Mouse (Mus musculus): Measurements from ENCODE around the gene Tcf20. TPM values are rescaled to one million over a fixed set of nuclear protein-coding genes. Genes with fewer than 3 reads are reported as not detected.

The Tcf20 gene
- polyA plus RNA-seq, 1 experiment from 2014 or later, result 14.3 TPM

GRCm38 (mm10) chr15:82917207-82917844 lies 70.3 kb downstream of the Tcf20 start:
- Histone ChIP-seq H3K9me3 (no peaks in the 10 kb centered on the region), H3K36me3 (no peaks in the 10 kb centered on the region), H3K4me2 (replicated peaks) (peak overlapping the region; percentile 55), H3K27me3 (peaks cover 45% of the 10 kb centered on the region), H3K27ac (peak overlapping the region; percentile 49; the same call in 1 of the 2 replicates), H3K4me1 (peaks cover 70% of the 10 kb centered on the region), H3K4me3 (peak overlapping the region; percentile 3; the same call in 1 of the 2 replicates), H3K9ac (peak overlapping the region; percentile 45; the same call in 1 of the 2 replicates)
- peak; percentile 52 for ATAC-seq (ENCODE audit: low FRiP score, low read depth)
- WGBS, result 10% methylated on average over 28 of the region's 28 CpGs

- H3K27me3 ChIP-seq, result peaks cover 56% of the 10 kb centered on the region
- H3K27ac ChIP-seq, result no peak overlapping the region
- H3K4me2 ChIP-seq (replicated peaks), result no peak overlapping the region
- no peak for ATAC-seq (ENCODE audit: low FRiP score, low read depth)
- no peaks in the 10 kb centered on the region for H3K36me3 ChIP-seq
- no peak overlapping the region for H3K4me3 ChIP-seq
- WGBS, result 71% methylated on average over 3 of the region's 3 CpGs
- no peaks in the 10 kb centered on the region for H3K9me3 ChIP-seq
- H3K9ac ChIP-seq, result no peak overlapping the region
- peaks cover 74% of the 10 kb centered on the region for H3K4me1 ChIP-seq
These were observed 73.2 kb downstream of the Tcf20 start for GRCm38 (mm10) chr15:82914455-82914854.

GRCm38 (mm10) chr15:82911965-82912337 lies 75.7 kb downstream of the Tcf20 start:
- Histone ChIP-seq H3K4me3 (peak overlapping the region; percentile 38), H3K9me3 (no peaks in the 10 kb centered on the region), H3K4me1 (peaks cover 74% of the 10 kb centered on the region), H3K4me2 (replicated peaks) (peak overlapping the region; percentile 75), H3K36me3 (no peaks in the 10 kb centered on the region), H3K27me3 (peaks cover 47% of the 10 kb centered on the region), H3K27ac (no peak overlapping the region), H3K9ac (peak overlapping the region; percentile 61)
- no peak for ATAC-seq (ENCODE audit: low FRiP score, low read depth)
- 4% methylated on average over 13 of the region's 13 CpGs for whole genome bisulfite sequencing

- no peaks in the 10 kb centered on the region for H3K36me3 ChIP-seq
- H3K9me3 ChIP-seq, result no peaks in the 10 kb centered on the region
- H3K4me3 ChIP-seq, result peak overlapping the region; percentile 38
- H3K9ac ChIP-seq, result peak overlapping the region; percentile 61
- no peak for ATAC-seq (ENCODE audit: low FRiP score, low read depth)
- H3K4me1 ChIP-seq, result peaks cover 75% of the 10 kb centered on the region
- H3K4me2 ChIP-seq (replicated peaks), result peak overlapping the region; percentile 75
- 13% methylated on average over 44 of the region's 44 CpGs for WGBS
- peaks cover 44% of the 10 kb centered on the region for H3K27me3 ChIP-seq
- H3K27ac ChIP-seq, result no peak overlapping the region
These were observed 76.4 kb downstream of the Tcf20 start for GRCm38 (mm10) chr15:82911001-82911964.

- Histone ChIP-seq H3K4me2 (replicated peaks) (no peak overlapping the region), H3K4me1 (peaks cover 75% of the 10 kb centered on the region), H3K4me3 (no peak overlapping the region), H3K36me3 (no peaks in the 10 kb centered on the region), H3K9ac (no peak overlapping the region), H3K27me3 (peaks cover 39% of the 10 kb centered on the region), H3K9me3 (no peaks in the 10 kb centered on the region), H3K27ac (no peak overlapping the region)
- ATAC-seq (ENCODE audit: low FRiP score, low read depth), result no peak
- 63% methylated on average over 2 of the region's 2 CpGs for whole genome bisulfite sequencing
These were observed 77.1 kb downstream of the Tcf20 start for GRCm38 (mm10) chr15:82910596-82910995.

- Histone ChIP-seq H3K27me3 (peaks cover 35% of the 10 kb centered on the region), H3K9me3 (no peaks in the 10 kb centered on the region), H3K36me3 (no peaks in the 10 kb centered on the region), H3K4me2 (replicated peaks) (no peak overlapping the region), H3K9ac (no peak overlapping the region), H3K27ac (no peak overlapping the region), H3K4me1 (peaks cover 71% of the 10 kb centered on the region), H3K4me3 (no peak overlapping the region)
- 76% methylated on average over 4 of the region's 4 CpGs for WGBS
- ATAC-seq (ENCODE audit: low FRiP score, low read depth), result no peak
These were observed 77.9 kb downstream of the Tcf20 start for GRCm38 (mm10) chr15:82909791-82910190.

- no peak for ATAC-seq (ENCODE audit: low FRiP score, low read depth)
- H3K4me1 ChIP-seq, result peaks cover 74% of the 10 kb centered on the region
- H3K27me3 ChIP-seq, result peaks cover 31% of the 10 kb centered on the region
- H3K4me2 ChIP-seq (replicated peaks), result no peak overlapping the region
- no peaks in the 10 kb centered on the region for H3K36me3 ChIP-seq
- H3K27ac ChIP-seq, result no peak overlapping the region
- no peak overlapping the region for H3K9ac ChIP-seq
- H3K9me3 ChIP-seq, result no peaks in the 10 kb centered on the region
- H3K4me3 ChIP-seq, result no peak overlapping the region
- 23% methylated on average over 2 of the region's 2 CpGs for WGBS
These were observed 79.2 kb downstream of the Tcf20 start for GRCm38 (mm10) chr15:82908521-82908920.

GRCm38 (mm10) chr15:82907306-82907705 lies 80.4 kb downstream of the Tcf20 start:
- H3K27ac ChIP-seq, result no peak overlapping the region
- no peak overlapping the region for H3K9ac ChIP-seq
- WGBS, result 84% methylated on average over 5 of the region's 5 CpGs
- no peak overlapping the region for H3K4me3 ChIP-seq
- H3K4me2 ChIP-seq (replicated peaks), result no peak overlapping the region
- no peaks in the 10 kb centered on the region for H3K9me3 ChIP-seq
- H3K4me1 ChIP-seq, result peaks cover 77% of the 10 kb centered on the region
- ATAC-seq (ENCODE audit: low FRiP score, low read depth), result no peak
- H3K27me3 ChIP-seq, result peaks cover 18% of the 10 kb centered on the region
- no peaks in the 10 kb centered on the region for H3K36me3 ChIP-seq

- H3K36me3 ChIP-seq, result no peaks in the 10 kb centered on the region
- WGBS, result 46% methylated on average over 7 of the region's 7 CpGs
- no peak overlapping the region for H3K4me2 ChIP-seq (replicated peaks)
- ATAC-seq (ENCODE audit: low FRiP score, low read depth), result peak; percentile 55
- H3K27ac ChIP-seq, result 0 out of 2 replicates have a peak overlapping the region, but pooled peaks have one; percentile 2
- H3K9ac ChIP-seq, result no peak overlapping the region
- no peak overlapping the region for H3K4me3 ChIP-seq
- no peaks in the 10 kb centered on the region for H3K9me3 ChIP-seq
- H3K4me1 ChIP-seq, result peaks cover 76% of the 10 kb centered on the region
- H3K27me3 ChIP-seq, result peaks cover 12% of the 10 kb centered on the region
These were observed 81.1 kb downstream of the Tcf20 start for GRCm38 (mm10) chr15:82906574-82907061.

- Histone ChIP-seq H3K4me3 (no peak overlapping the region), H3K36me3 (no peaks in the 10 kb centered on the region), H3K27me3 (peaks cover 7% of the 10 kb centered on the region), H3K9me3 (no peaks in the 10 kb centered on the region), H3K27ac (no peak overlapping the region), H3K9ac (no peak overlapping the region; the same call in 1 of the 2 replicates), H3K4me2 (replicated peaks) (no peak overlapping the region), H3K4me1 (peaks cover 76% of the 10 kb centered on the region)
- WGBS, result 77% methylated on average over 8 of the region's 8 CpGs
- ATAC-seq (ENCODE audit: low FRiP score, low read depth), result no peak
These were observed 82.0 kb downstream of the Tcf20 start for GRCm38 (mm10) chr15:82905431-82906395.

- H3K9me3 ChIP-seq, result no peaks in the 10 kb centered on the region
- no peak overlapping the region for H3K4me3 ChIP-seq
- H3K36me3 ChIP-seq, result no peaks in the 10 kb centered on the region
- no peak overlapping the region for H3K27ac ChIP-seq
- no peak for ATAC-seq (ENCODE audit: low FRiP score, low read depth)
- H3K4me1 ChIP-seq, result peaks cover 76% of the 10 kb centered on the region
- no peak overlapping the region for H3K4me2 ChIP-seq (replicated peaks)
- H3K9ac ChIP-seq, result no peak overlapping the region
- H3K27me3 ChIP-seq, result no peaks in the 10 kb centered on the region
- WGBS, result 58% methylated on average over 7 of the region's 7 CpGs
These were observed 83.1 kb downstream of the Tcf20 start for GRCm38 (mm10) chr15:82904526-82904925.

Measured in limb, embryonic 13.5 days (tissue).